Mouse (Mus musculus): Measurements from ENCODE around the gene AW822073.
A peak's percentile ranks its signal among the peaks of the same experiment; 100 is the strongest.
"Not testable (repeated sequence)": the region's sequence is repeated elsewhere in the genome, so short reads cannot be mapped to it uniquely, and the experiment has no call there.

AW822073 gene

GRCm38 (mm10) chr10:58224827-58225785 is at the start of gene AW822073:
AW822073 (minus strand) TSS chr10:58224930.
- not testable (repeated sequence) for DNase-seq

GRCm38 (mm10) chr10:58258466-58258865 is 33.7 kb upstream of the AW822073 start:
- no peak for DNase-seq

GRCm38 (mm10) chr10:58255954-58256353 is 31.2 kb upstream of the AW822073 start:
- no peak for DNase-seq

DNA sequence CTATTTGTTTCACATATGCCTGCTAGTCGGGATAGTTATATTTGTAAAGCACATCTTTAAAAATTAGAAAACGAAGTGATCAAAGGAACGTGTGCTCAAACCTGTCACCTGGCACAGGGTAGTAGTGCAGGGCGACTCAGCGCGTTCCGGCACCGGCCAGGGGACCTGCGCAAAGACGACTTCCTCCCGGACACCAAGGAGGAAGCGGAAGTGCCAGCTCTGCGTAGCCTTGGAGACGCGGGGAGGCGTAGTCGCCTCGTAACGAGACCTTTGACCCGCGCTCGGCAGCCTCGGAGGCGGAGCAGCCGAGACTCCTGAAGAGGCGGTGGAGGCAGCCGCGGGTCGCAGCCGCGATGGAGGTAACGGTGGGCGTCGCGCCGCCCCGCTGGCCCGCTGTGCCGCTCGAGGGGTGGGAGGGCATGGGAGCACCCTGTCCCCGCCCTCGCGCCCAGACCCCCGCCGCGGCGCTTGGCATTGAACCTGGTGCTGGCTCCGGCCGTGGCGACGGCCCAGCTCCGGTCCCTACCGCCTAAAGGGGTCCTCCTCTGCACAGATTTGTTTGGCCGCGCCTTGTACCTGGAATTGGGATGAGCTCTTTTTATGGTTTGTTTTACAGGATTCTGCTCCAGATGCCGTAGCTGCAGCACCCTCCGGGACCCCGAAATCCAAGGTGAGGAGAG is 30.6 kb upstream of the AW822073 start, which contains the start of gene Gcc2:
TSS of gene Gcc2 (plus strand) at position 285 of the 680 bp plus-strand sequence.
- peak; percentile 86 for DNase-seq

DNA sequence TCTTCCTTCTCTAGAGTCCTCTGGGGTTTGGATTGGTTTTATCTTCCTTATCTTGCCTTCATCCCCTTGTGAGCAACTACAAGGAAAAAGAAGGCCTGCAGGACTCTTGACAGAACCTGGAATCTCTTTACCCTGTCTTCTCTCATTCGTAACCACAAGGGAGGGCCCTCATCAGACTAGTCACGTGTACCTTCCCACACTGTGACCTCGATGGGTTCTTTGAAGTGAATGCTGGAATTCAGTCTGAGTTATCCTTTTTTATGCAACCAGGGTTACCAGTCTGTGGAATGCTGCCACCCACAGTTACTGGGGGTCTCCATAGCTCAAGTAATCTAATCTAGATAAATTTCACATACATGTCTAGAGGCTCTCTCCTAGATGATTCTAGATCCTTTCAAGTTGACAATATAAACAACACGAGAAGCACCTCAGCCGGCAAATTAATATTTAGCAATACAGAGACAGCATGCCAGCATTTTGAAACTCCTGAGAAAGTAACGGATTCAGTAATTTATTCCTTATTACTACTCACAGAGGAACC is 30.0 kb upstream of the AW822073 start:
- DNase-seq = peak; percentile 10

DNA sequence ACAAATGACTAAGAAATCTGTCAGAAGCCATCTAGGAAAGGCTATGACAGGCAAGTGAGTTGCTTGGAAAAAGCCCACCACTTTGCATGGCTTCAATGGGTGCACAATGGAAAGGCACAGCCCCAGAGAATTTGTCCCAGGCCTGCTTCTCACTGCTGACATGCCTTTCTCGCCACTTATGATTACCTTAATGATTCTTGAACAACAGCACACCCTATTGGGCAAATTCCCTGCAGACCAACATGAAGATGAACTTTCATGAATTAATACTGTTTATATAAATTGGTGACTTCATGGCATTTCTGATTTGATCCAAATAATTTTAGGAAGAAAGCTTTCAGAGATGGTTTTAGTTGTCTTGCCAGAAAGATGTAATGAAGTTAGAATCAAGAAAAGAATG is 24.8 kb upstream of the AW822073 start:
- no peak for DNase-seq

GRCm38 (mm10) chr10:58238984-58239740 is 14.4 kb upstream of the AW822073 start:
- DNase-seq = peak; percentile 45

- DNase-seq = no peak
Measured at GRCm38 (mm10) chr10:58236613-58237012, 11.9 kb upstream of the AW822073 start, which contains the start of gene Gm4981. Gm4981 (minus strand) TSS chr10:58236701.

DNA sequence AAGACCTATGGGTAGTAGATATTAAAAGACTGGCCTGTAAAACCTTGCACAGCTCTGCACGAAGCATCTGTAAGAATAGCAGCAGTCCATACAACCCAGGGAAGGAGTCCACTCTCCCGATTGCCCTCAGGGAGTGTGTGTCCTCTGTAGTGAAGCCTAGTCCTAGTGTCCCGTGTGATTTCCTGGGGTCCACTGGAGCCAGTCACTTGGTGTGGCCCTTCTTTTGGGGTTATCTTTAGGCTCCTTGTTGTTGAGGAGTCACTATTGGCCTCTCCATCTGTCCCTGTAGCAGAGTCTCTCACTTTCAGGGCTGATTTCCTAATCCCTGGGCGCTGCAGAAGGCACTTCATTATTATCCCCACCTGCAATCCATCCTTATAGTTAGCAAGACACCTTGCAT is 10.3 kb upstream of the AW822073 start:
- DNase-seq = not testable (repeated sequence)

- not testable (repeated sequence) for DNase-seq
Measured at GRCm38 (mm10) chr10:58233740-58234121, 9.0 kb upstream of the AW822073 start.

DNA sequence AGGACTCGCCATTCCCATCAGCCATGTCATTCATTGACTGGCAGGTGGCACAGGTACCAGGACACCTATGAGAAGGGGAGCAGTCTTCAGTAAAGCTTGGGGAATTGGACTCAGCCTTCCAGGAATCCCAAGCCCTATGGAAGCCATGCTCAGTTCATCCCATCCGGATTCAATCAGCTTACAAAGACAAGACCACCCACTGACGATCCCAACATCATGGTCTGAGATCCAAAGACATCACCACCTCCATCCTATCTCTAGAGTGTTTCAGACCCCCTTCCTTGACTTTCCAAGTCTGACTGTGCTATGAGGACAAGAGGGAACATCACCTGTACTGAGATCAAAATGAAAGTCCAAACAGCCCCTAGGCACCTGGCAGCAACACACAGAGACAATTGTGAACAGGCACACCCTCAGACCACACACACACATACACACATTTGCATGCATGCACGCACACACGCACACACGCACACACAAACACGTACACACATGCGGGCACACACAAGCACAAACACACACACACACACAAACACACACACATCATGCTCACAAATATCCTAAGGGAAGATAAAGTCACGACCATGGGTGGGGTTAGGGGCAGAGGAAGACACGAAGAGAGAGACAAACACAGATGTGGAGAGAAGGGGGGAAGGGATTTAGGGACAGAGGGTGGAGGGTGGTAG is 8.5 kb upstream of the AW822073 start:
- not testable (repeated sequence) for DNase-seq

GRCm38 (mm10) chr10:58232641-58232969 is 7.9 kb upstream of the AW822073 start, which contains the start of gene Duxf3:
Duxf3 (minus strand) TSS chr10:58232675.
- not testable (repeated sequence) for DNase-seq

- DNase-seq = peak; percentile 56
Measured at GRCm38 (mm10) chr10:58231779-58232640, 7.3 kb upstream of the AW822073 start.

DNA sequence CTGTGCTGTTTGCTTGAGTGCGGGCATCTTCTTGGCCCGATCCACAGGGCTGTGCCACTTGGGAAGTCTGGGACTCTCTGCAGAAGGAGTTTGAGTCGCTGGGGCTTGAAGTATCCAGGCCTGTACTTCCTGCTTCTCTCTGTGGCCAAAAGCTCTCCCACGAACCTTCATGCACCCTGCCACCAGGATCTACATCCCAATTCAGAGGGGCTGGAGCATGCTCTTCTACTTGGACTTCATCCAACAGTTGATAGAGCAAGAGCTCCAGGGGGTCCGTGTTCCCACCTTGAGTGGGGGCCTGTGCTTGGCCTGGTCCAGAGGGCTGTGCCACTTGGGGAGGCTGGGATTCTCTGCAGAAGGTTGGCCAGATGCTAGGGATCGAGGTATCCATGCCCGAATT is 6.4 kb upstream of the AW822073 start:
- DNase-seq = not testable (repeated sequence)

GRCm38 (mm10) chr10:58230021-58230420 is 5.3 kb upstream of the AW822073 start:
- DNase-seq = not testable (repeated sequence)

DNA sequence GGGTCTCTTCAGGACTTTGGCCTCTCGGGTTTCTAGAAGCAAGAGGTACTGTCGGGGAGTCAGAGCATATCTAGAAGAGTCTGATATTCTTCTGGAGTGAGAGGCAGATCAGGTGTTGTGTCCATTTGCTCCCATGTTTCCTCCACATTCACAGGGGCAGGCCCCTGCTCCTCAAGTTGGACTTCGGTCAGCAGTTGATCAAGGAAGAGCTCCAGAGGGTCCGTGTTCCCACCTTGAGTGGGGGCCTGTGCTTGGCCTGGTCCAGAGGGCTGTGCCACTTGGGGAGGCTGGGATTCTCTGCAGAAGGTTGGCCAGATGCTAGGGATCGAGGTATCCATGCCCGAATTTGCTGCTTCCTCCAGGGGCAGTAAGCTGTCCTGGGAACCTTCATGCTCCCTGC is 3.1 kb upstream of the AW822073 start:
- DNase-seq = not testable (repeated sequence)

DNA sequence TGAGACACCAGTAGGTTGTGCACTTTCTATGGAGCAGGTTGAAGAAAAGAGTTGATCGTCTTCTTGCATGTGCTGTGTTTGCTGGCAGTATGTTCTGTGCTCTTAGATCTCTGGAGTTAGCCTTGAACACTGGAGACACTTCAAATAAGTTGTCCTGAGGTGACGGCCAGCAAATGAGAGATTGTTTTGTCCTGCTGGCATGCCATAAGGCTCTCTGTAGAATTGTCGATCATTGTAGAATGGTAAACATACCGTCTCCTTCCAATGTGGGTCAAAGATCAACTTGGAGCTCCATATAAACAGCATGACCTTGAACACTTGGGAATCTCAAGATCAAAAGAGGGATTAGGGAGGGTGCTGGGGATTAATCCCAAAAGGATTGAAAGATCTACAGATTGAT is 1.6 kb upstream of the AW822073 start:
- not testable (repeated sequence) for DNase-seq

- peak; percentile 52 for DNase-seq
Measured at GRCm38 (mm10) chr10:58223972-58224805, 541 bp downstream of the AW822073 start.

DNA sequence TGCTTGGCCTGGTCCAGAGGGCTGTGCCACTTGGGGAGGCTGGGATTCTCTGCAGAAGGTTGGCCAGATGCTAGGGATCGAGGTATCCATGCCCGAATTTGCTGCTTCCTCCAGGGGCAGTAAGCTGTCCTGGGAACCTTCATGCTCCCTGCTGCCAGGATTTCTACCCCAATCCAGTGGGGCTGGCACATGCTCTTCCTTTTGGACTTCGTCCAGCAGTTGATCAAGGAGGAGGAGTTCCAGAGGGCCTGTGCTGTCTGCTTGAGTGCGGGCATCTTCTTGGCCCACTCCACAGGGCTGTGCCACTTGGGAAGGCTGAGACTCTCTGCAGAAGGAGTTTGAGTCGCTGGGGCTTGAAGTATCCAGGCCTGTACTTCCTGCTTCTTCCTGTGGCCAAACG is 1.6 kb downstream of the AW822073 start:
- DNase-seq = not testable (repeated sequence)

DNA sequence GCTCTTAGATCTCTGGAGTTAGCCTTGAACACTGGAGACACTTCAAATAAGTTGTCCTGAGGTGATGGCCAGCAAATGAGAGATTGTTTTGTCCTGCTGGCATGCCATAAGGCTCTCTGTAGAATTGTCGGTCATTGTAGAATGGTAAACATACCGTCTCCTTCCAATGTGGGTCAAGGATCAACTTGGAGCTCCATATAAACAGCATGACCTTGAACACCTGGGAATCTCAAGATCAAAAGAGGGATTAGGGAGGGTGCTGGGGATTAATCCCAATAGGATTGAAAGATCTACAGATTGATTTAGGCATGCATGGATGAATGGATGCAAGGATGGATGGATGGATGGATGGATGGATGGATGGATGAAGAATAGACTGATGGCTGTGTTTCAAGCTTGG is 3.2 kb downstream of the AW822073 start:
- DNase-seq = not testable (repeated sequence)
